Mouse (Mus musculus) olfactory bulb, adult 2 months (tissue): ENCODE results near the gene Ttc39b.

ENCODE experiments used
- CTCF ChIP-seq: fragments of 200-500 bp; IDR thresholded peaks from 2 replicates; pipeline ENCODE4 v1.5.1; 2012; ENCODE audit warnings: low read depth, mild to moderate bottlenecking, low read length, moderate library complexity; ENCODE audit not compliant: insufficient read depth
- POLR2A ChIP-seq: fragments of 200-500 bp; IDR thresholded peaks from 2 replicates; pipeline ENCODE4 v1.6.1; 2012; ENCODE audit warnings: mild to moderate bottlenecking, low read depth, low read length, moderate library complexity; ENCODE audit not compliant: insufficient read depth

DNA sequence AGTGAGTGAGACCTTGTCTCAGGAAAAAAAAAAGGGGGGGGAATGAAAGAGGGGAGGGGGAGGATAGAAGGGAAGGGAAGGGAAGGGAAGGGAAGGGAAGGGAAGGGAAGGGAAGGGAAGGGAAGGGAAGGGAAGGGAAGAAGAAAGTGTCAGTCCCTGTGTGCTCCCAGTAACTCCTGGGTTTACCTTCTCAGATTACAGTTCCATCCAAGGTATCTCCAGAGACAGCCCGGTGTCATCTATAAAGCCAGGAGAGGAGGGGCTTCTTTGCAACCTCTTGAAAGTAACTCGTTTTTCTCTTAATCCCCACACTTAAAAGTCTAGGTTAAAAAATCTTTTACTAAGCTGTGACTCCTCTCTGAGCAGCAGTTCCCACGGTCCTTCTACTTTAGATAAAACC, 5.3 kb downstream of the Ttc39b start:
- no peak for TF ChIP-seq CTCF
- TF ChIP-seq POLR2A: no peak
